Mouse (Mus musculus): Measurements from ENCODE around the gene Pla2g1b.

The Pla2g1b gene

DNA sequence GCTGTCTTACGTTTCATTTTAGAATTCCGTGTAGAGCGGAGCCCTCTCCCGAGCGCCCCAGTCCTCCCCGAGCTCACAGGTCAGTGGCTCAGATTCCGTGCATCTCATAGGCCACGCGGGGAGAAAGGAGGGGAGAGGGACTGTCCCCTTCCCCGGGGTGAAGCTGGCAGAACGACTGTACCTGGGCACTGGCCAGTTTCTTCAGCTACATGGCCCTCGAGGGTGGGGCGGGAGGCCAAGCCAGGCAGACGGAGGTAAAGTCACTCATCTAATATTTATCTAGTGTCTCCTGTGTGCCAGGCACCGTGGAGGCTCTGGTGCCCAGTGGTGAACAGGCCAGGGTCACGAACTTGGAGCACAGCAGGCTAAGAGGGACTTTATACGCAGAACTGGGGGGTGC, 19.0 kb upstream of the Pla2g1b start:
- DNase-seq (ENCODE audit: low spot score), result no peak

DNA sequence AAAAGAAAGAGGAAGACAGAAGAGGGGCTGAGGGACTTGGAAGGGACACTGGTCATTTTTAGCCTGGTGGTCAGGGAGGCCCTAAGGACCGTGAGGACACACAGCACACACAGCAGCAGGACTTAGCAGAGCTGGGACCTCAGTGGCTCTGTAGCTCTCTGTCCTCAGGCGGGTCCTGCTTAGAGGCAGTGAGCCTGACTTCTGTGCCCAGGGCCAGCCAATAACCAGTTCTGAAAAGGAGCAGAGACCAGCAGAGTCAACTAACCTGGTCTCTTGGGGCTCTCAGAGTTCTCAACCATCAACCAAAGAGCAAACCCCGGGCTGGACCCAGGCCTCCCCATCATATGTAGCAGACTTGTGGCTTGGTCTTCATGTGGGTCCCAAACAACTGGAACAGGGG, 16.8 kb upstream of the Pla2g1b start:
- DNase-seq (ENCODE audit: low spot score), result no peak

DNA sequence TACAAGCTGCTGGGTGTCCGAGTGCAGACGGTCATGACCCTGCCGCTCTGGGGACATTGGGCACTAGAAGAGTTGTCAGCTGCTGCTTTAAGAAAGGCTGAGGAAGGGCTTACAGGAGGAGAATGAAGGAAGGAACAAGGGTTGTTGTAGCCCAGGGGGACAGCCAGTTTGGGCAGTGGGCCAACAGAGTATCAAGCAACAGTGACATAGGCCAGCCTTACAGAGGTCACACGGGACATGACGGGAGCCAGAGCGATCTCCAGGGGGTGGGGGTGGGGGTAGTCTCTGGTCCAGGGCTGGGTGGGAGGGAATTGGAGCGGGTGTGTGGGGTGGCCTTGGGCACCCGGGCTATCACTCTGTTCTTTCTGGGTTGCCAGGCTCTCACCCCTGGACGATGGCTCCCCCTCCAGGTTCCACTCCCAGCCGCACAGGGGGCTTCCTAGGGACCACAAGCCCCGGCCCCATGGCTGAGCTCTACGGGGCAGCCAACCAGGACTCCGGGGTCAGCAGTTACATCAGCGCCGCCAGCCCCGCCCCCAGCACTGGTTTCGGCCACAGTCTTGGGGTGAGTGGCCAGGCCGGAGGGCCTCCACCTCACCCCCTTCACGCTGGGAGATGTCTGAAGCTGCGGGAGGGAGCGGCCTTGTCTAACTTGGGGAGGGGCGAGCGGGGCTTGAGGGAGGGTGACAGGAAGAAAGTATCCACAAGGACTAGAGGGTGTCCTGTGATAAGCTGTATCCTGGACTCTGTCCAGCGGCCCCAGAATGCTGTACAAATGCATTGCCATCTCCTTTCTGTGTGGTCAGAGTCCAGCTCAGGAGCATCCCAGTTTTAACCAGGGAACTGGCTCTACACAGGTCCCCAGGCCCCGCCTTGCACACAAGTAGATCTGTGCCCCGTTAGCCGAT, 15.4 kb upstream of the Pla2g1b start:
- DNase-seq (ENCODE audit: low spot score), result no peak

DNA sequence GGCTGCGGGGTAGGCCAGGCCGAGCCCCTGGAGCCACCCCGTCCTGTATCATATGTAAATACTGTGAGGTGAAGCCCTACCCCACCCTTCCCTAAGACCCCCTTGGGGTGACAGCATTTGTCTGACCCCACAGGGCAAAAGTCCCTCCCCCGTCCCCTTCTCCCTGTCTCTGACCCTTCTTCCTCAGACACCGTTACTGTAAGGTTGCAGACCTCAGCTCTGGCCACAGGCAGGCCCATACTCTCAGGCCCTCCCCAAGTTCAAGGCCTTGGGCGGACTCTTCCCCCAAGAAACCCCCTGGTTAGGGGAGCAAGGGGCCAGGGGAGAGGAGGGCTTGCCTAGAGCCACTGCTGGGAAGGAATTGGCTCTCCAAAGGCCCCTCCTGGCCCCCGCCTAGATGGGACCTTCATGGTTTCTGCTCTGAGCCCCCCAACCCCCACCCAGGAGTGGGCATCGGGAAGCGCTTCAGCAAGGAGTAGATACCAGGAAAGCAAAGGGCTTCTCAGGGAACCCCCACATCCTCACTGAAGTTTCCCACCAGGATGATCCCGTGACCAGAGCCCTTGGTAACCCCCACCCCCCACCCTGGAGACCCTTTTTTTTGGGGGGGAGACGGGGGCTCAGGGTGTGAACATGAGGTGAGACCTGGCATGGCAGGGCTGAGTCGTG, 11.5 kb upstream of the Pla2g1b start:
- no peak for DNase-seq (ENCODE audit: low spot score)

DNA sequence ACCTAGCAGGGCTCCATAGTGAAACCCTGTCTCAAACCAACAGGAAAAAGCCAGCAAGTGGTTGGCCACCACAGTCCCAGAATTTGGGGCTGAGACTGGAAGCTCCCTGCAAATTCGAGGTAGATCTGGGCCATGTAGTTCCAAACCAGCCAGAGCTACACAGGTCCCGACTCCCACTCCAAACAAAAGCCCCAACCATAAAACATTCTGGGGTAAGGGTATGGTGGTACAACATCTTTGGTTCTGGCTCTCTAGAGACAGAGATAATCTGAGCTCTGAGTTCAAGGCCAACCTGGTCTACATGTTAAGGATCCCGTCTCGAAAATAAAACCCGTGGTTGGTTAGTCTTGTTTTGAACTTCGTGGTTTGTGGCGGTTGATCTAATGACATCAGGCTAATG, 10.2 kb upstream of the Pla2g1b start:
- no peak for DNase-seq (ENCODE audit: low spot score)

DNA sequence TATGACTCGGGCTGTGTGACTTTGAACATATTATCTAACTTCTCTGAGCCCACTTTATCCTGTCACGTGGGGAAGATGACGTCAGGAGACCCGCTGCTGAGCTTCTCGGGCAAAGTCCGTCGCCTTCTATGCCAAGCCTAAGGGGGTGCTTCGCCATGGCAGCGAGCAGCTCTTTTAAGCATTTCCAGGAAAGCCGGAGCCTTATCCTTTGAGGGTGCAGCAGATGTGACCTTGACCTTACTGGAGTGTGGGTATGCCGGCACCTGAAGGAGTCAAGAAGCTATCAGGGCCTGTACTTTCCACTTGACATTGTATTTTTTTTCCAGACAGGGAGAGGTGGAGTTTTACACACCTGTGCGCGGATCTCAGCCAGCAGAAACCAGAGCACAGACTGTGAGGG, 7.1 kb upstream of the Pla2g1b start:
- no peak for DNase-seq (ENCODE audit: low spot score)

DNA sequence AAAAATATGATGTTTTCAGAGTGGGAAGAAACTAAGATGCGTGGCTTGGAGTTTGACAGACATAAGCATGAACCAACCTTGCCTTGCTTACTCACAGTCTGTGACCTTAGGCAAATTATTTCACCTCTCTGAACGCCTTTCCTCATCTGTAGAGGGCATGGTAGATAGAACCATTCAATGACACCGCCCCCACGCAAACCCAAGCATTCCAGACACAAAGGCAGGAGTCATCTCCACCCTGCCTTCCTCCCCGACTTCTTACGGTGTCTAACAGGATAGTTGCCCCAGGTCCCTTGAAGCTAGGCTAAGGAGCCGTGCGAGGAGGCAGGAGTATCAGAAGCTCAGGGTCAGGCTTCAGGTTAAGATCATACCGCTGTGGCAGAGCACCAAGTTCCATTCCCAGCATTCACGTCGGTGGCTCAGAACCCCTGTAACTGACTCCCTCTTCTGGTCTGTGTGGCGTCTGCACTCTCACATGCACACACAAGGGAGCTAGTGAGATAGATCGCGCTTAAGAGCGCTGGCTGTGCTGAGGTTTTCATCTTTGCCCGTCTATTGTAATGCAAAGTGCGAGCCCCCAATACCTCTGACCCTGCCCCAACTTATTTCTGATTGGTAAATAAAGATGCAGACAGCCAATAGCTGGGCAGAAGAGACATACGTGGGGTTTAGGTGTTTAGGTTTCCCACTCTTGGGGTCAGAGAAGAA, 1.5 kb upstream of the Pla2g1b start:
- DNase-seq (ENCODE audit: low spot score), result no peak

DNA sequence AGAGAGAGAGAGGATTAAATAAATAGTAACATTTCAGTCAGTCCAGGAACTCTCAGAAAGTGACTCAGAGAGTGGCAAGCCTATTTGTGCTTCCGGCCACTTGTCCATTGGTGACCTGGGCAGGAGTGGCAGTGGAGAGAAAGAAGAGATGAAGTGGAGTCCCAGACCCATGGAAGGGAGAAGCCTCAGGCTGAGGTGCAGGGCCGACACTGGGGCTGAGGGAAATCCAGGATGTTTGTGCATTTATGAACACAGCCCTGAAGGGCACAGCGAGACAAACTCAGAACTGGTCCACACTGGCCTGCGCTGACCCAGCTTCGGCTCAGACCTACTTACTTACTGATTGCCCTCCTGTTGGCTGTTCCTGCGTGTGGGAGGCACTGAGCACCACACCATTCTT, 3.7 kb downstream of the Pla2g1b start:
- DNase-seq (ENCODE audit: low spot score), result no peak

DNA sequence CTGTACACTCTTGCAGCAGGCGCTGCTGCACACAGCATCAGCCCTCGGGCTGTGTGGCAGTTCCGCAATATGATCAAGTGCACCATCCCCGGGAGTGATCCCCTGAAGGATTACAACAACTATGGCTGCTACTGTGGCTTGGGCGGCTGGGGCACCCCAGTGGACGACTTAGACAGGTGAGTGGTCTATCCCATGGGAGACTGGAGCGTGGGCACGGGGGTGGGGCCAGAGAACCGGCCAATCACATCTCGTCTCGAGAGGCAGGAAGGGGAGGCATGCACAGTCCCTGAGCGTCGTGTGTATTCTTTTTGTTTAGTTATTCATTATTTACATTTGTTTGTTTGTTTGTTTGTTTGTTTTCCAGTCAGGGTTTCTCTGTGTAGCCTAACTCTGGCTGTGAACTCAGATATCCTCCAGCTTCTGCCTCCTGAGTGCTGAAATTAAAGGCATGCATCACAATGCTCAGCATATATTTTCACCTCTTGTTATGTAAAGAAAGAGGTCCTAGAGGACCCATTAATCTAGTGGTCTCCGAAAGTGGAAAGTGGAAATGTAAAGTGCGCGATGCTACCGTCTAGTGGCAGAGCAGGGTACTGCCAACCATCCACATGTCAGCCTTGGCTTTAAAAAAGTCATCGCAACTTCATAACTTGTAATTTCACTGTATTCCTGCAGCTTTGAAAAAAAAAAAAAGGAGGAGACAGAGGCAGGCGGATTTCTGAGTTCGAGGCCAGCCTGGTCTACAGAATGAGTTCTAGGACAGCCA, 4.9 kb downstream of the Pla2g1b start:
- DNase-seq (ENCODE audit: low spot score), result no peak

DNA sequence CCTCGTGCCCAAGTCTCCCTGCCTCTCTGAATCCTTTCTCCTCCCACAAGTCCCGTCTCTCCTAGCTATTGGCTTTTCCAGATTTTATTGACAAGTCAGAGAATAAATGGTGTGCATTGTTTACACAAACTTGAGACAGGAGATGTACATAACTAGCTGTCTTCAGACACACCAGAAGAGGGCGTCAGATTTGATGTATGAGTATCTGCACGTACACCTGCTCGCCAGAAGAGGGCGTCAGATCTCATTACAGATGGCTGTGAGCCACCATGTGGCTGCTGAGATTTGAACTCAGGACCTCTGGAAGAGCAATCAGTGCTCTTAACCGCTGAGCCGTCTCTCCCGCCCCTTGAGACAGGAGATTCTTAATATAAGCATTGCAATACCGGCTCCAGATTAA, 7.1 kb downstream of the Pla2g1b start:
- DNase-seq (ENCODE audit: low spot score), result no peak

DNA sequence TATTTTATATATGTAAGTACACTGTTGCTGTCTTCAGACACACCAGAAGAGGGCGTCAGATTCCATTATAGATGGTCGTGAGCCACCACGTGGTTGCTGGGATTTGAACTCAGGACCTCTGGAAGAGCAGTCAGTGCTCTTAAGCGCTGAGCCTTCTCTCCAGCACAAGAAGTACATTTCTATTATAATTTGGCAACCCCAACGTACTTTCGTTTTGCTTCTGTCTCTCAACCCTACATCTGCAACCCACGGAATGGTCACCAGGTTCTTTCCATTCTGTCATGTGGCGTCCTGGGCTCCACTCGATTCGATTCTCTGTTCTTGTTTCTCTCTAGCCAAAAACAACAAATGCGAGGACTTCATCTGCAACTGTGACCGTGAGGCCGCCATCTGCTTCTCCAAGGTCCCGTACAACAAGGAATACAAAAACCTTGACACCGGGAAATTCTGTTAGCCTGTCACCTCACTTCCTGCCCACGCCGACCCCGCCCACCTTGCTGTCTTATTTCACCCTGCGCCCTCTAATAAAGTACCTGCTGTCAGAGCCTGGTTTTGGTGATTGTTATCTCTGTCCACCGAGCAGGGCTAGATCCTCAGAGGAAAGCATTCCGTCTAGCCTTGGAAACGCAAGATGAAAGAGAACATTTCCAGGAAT, 8.2 kb downstream of the Pla2g1b start:
- DNase-seq (ENCODE audit: low spot score), result no peak

DNA sequence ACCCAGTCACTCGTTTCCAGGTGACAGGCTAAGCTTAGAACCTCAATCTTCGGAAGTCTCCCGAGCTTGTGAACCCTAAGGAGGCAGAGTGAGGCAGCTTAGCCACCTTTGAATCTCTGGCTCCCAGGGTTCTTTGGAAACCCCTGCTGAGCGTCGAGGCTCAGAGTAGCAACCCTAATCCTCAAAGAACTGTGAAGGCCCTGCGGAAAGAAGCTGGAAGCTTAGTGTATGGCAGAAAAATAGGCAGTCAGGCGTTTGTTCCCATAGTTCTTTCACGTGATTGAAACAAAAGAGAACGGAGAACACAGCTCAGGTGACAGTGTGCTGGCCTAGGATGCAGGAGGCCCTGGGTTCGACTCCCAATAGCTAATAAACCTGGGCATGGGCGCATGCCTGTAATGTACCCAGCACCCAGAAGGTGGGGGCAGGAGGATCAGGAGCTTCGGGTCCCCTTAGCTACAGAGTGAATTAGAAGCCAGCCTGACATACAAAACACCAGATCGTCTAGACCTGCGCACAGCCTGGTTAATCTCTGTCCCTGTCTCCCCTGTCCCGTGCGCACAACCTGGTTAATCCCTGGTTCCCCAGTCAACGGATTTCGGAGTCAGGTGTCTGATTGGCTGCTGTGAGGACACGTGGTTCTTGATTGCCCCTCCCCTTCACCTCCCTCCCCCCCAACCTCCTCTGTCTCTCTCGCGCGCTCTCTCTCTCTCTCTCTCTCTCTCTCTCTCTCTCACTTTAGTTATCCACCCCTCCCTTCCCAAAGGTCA, 9.5 kb downstream of the Pla2g1b start:
- DNase-seq (ENCODE audit: low spot score), result no peak

DNA sequence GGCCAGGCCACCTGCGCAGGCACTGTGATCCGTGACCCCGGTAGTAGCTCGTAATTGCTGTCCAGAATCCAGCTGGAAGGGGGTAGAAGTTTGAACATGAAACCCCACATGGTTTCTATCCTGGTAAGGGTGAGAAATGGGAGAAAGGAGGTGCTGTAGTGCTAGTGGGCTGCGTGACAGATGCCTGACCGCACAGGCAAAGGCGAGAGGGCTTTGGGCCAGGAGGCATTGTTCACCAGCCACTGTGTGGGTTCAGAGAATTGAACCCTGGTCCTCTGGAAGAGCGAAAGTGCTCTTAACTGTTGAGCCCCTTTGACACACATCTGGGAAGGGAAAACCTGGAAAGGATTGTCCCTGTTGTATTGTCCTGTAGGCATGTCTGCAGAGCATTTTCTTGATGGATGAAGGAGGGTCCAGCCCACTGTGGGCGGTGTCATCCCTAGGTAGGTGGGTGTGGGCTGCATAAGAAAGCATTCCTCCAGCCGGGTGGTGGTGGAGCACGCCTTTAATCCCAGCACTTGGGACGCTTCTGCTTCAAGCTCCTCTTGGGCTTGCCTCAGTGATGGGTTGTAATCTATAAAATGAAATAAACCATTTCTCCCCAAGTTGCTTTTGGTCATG, 10.2 kb downstream of the Pla2g1b start:
- no peak for DNase-seq (ENCODE audit: low spot score)

DNA sequence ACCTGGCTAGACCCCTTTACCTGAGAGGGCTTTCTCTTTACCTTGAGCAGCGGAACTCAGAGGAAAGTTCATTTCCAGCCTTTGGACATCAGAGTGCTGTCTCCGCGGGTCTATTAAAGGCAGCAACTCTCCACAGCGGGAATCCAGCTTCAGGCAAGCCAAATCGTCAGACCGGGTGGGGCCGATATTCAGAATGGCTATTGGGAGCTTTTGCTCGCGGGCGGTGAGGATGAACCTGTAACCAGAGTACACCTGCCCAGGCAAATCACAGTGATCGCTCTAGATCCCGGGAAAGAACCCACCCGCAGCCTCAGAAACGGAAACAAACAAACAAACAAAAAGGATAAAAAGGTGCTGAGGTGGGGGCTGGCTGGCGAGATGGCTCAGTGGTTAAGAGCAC, 13.5 kb downstream of the Pla2g1b start:
- DNase-seq (ENCODE audit: low spot score), result no peak

DNA sequence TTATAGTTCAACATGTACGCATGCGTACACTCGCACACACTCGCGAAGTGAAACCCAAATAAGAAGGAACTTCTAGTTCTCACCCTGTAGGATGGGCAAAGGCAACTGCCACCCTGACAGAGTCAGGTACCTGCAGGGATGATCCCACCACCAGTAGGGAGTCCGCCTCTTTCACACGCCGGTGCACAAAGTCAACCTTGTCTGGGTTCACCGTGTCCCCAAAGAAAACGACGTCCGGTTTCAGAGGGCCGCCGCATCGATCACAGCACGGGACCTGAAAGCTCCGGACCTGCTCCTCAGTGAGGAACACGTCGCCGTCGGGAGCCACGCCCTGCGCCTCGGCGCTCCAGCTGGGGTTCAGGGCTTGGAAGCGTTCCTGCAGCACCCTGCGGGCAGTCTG, 14.0 kb downstream of the Pla2g1b start:
- DNase-seq (ENCODE audit: low spot score), result no peak

DNA sequence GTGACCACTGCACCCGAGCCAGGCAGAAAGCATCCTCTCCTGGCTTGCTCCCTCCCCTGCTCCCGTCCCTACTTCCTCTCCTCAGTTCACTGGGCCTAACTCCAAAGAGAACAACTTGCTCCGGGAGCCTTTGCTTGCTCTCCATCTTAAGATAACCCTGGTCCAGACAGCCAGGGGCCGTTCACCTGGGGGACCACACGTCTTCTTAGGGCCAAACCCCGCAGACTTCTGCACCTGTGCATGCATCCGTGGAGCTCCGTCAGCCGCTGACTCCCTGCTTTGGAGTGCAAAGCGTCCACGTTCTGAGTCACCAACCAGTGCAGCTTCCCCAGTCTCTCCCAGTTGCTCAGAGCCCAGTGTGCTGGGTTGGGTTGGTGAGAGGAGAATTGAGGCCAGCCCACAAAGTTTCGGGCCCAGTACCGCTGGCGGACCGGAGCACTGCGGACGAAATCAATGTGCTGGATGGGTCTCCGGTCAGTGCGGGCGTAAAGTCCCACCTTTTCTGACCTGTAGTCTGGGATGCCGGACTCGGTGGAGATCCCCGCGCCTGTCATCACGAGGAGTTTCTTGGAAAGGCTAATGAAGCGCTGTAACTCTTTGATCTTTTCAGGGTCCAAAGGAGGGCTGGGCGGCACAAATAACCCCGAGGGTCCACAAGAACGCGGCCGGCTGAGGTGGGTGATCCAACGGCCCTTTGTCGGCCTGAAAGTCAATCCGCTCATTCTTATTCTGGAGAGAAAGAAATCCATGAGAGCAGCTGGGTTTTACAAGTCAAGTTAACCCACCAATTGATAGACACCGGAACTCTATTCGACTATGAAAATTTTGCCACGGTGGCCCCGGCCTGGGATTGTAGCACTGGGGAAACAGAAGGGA, 16.6 kb downstream of the Pla2g1b start:
- DNase-seq (ENCODE audit: low spot score), result no peak

DNA sequence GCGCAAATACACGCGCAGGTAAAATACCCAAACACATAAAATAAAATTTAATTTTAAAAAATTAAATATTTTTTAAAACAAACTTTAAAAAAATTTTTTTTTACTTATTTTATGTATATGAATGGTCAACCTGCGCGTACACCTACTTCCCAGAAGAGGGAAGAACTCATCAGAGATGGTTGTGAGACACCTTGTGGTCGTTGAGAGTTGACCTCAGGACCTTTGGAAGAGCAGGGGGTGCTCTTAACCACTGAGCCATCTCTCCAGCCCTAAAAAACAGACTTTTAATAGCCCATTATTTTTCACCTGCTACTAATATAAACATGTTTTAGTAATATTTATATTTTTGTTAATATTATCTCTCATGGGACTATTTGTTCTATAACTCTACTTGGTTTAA, 17.3 kb downstream of the Pla2g1b start:
- DNase-seq (ENCODE audit: low spot score), result no peak

DNA sequence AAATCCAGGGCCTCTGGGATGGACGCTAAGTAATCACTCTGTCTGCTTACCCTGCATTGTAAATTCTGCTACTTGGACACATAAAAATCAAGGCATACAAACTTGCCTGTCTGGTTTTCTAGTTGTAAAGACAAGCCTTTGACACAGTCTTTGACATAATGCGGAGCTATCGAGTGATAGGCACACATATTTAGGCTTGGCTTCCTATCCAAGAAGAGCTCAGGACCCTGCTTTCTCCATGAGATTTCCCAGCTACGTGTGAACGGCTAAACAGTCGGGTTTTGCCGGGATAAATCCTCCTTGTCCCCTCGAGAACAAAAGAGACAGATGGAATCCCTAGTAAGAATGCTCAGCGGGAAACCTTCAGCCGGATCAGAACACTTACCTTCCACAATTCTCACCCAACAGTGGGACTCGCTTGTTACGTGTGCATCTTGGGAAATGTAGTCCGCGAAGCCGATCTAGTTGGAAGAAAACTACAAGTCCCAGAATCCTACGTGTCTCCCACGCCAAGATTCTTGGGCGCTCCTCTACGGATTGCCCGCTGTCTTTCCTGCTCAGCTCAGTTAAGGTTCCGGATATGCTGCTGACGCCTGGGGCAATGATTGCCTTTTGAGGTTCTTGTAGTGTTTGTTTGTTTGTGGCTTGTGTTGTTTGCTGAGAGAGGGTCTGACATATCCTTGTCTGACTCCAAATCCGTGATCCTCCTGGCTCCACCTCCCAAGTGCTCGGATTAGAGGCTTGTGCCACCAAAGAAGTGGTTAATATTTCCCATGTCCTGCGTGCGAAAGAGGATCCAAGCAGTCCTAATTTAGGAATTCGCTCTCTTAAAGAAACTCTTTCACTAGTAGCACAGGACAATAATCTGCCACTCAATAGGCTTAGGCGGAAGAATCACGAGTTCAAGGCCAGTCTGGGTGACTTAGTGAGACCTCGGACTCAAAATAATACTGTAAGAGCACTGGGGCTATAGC, 18.2 kb downstream of the Pla2g1b start, which contains the start of gene Sirt4:
Sirt4 (minus strand) TSS at position 779 of the 974 bp plus-strand sequence.
- DNase-seq (ENCODE audit: low spot score), result peak; percentile 92
